Mouse (Mus musculus) ES-E14 (cell line): ENCODE measurements at regions not wholly inside any gene's neighbourhood (a gene's known extent, or its start where the extent isn't known, plus 50 kb on each side); places are given as distances from the start of the nearest gene placed in this dataset.

Source experiments
- CHD2 ChIP-seq: IDR thresholded peaks from 2 replicates; pipeline ENCODE4 v1.6.1; 2014; ENCODE audit warnings: mild to moderate bottlenecking, low read depth, low read length, inconsistent platforms
- MAFK ChIP-seq: IDR thresholded peaks from 2 replicates; pipeline ENCODE4 v1.6.1; 2014; ENCODE audit warnings: mild to moderate bottlenecking, low read depth, low read length, inconsistent platforms; ENCODE audit not compliant: insufficient read depth

- TF ChIP-seq MAFK (no peak), CHD2 (no peak)
Observed at GRCm38 (mm10) chr2:114844389-114844771, 189.6 kb upstream of the Dph6 start.
